Mouse (Mus musculus) heart, adult 10 weeks (tissue): Measurements from ENCODE around the gene Fezf1. TPM values are rescaled to one million over a fixed set of nuclear protein-coding genes. Genes with fewer than 3 reads are reported as not detected.

Source experiments
- polyA plus RNA-seq: library from polyadenylated mRNA; stranded (reverse); fragments of 350-450 nt; fragmentation: Illumina TruSeq; extraction: RNeasy Lipid Tissue Mini Kit (QIAGEN cat#74804); gene quantifications from one replicate; pipeline ENCODE4 v1.2.3, GENCODE M21; 2014; ENCODE audit warnings: low read depth, low replicate concordance

Gene Fezf1
- not detected for polyA plus RNA-seq

DNA sequence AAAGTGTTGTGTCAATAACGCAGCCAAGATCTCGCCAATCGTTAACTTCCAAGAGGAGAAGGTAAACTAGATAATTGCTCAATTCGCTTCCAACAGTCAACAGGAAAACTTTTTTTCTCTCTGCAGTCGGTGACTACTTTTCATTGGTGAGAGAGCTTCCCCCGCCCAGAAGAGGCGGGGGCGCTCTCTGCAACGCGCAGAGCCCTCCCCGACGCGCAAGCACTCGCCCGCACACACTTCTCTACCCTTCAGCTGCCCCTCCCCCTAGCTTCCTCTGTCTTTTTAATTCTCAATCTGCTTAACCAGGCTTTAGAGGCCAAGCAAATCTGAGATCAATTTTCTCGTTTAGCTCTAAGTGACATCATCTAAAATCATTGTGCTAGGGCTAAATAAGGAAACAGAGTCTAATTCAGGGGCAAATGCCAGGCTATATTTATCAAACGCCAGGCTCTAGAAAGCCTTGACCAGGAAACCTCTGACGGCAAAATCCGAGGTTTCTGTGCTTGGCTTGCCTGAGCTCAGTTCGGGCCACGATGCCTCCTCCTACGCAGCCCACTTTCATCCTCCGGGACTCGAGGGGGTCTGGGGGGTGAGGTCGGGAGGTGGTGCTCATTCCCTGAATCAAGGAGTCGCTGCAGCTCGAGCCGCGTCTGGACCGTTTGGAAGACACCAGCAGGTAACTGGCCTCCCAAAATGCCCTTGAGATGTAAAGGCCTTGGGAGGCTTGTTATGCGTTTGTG lies at the start of gene Fezf1:
Gene Fezf1, minus strand, starts transcription at position 50 of the 740 bp plus-strand sequence.

Other genes with a start within 250 kb of the Fezf1 start
- 0.76 TPM for gene Aass, start 115.4 kb downstream of the Fezf1 start, polyA plus RNA-seq